23 mouse cellular contexts compared by ENCODE assay signal in genomic region chr1:160035561-160035960, GRCm38 (mm10). TPM values are rescaled to one million over a fixed set of nuclear protein-coding genes. Genes with fewer than 3 reads are reported as not detected.
DNase-seq lines count a peak whose midpoint lies in the region; ATAC-seq and TF ChIP-seq lines count a peak whose summit lies in the region.
"Had no signal": no experiment of that assay in that cellular context is flagged by ENCODE, and none has a peak within 500 bp of the region (broad histone marks: within the 10 kb centered on the region; RNA-seq: fewer than 3 reads in every experiment).

No protein-coding gene starts in this region.

- H3K27ac ChIP-seq in liver, adult 2 months (replicated peaks; ENCODE audit: insufficient read depth, low read depth, low read length), result no peak overlapping the region
- H3K27ac ChIP-seq in liver, postnatal 0 days (ENCODE audit: low read depth), result no peak overlapping the region
- H3K27ac ChIP-seq in stomach, postnatal 0 days (replicated peaks), result no peak overlapping the region
- H3K27ac ChIP-seq in limb, embryonic 10.5 days, result no peak overlapping the region
- H3K27ac ChIP-seq: embryonic facial prominence, embryonic 10.5 days; forebrain, embryonic 13.5 days; hindbrain, embryonic 10.5 days; hindbrain, embryonic 14.5 days; intestine, embryonic 15.5 days had no signal

- H3K4me1 ChIP-seq in liver, adult 2 months (ENCODE audit: control insufficient read depth, insufficient read depth, low read length), result no peaks in the 10 kb centered on the region
- peaks cover 10% of the 10 kb centered on the region for H3K4me1 ChIP-seq in liver, postnatal 0 days (ENCODE audit: insufficient read depth)
- peaks cover 4% of the 10 kb centered on the region; the same call in 1 of the 2 replicates for H3K4me1 ChIP-seq in stomach, postnatal 0 days (replicated peaks; ENCODE audit: control insufficient read depth, insufficient read depth)
- H3K4me1 ChIP-seq in limb, embryonic 10.5 days, result no peaks in the 10 kb centered on the region
- H3K4me1 ChIP-seq: embryonic facial prominence, embryonic 10.5 days; forebrain, embryonic 13.5 days had no signal

- no peak overlapping the region for H3K4me2 ChIP-seq in liver, postnatal 0 days (ENCODE audit: low read depth, low read length)
- no peak overlapping the region for H3K4me2 ChIP-seq in stomach, postnatal 0 days (replicated peaks; ENCODE audit: low read depth)
- H3K4me2 ChIP-seq: forebrain, embryonic 13.5 days; heart, embryonic 12.5 days; hindbrain, embryonic 14.5 days; intestine, embryonic 15.5 days had no signal

- no peak for TF ChIP-seq CTCF in liver, adult 2 months (IDR thresholded peaks at IDR 0.05; ENCODE audit: low read depth, low read length)
- no peak for TF ChIP-seq CTCF in liver, postnatal 0 days (IDR thresholded peaks at IDR 0.05; ENCODE audit: low read depth)
- no peak for TF ChIP-seq CTCF in stomach, postnatal 0 days (IDR thresholded peaks at IDR 0.05; ENCODE audit: low read depth)

- no peaks in the 10 kb centered on the region for H3K27me3 ChIP-seq in liver, adult 2 months (ENCODE audit: control insufficient read depth, insufficient read depth, low read length)
- H3K27me3 ChIP-seq in liver, postnatal 0 days (ENCODE audit: insufficient read depth, low read length), result no peaks in the 10 kb centered on the region
- H3K27me3 ChIP-seq in stomach, postnatal 0 days (ENCODE audit: control insufficient read depth, insufficient read depth, low read length), result no peaks in the 10 kb centered on the region
- no peaks in the 10 kb centered on the region for H3K27me3 ChIP-seq in limb, embryonic 10.5 days (ENCODE audit: low read depth, poor library complexity, severe bottlenecking)
- H3K27me3 ChIP-seq: forebrain, embryonic 13.5 days; heart, embryonic 12.5 days; intestine, embryonic 15.5 days; Patski had no signal

- TF ChIP-seq POLR2A in liver, adult 2 months (IDR thresholded peaks at IDR 0.05; ENCODE audit: extremely low read depth, insufficient read depth, low read length), result no peak

- no peak overlapping the region for H3K9ac ChIP-seq in liver, adult 2 months (ENCODE audit: low read depth, low read length)
- H3K9ac ChIP-seq in liver, postnatal 0 days (replicated peaks), result no peak overlapping the region
- H3K9ac ChIP-seq in stomach, postnatal 0 days (ENCODE audit: low read length), result no peak overlapping the region
- H3K9ac ChIP-seq: forebrain, embryonic 13.5 days; heart, embryonic 12.5 days; hindbrain, embryonic 14.5 days; intestine, embryonic 15.5 days had no signal

- ATAC-seq in liver, postnatal 0 days, result no peak
- peak; percentile 46; the same call in 1 of the 2 replicates for ATAC-seq in stomach, postnatal 0 days (ENCODE audit: low FRiP score, low TSS enrichment)
- ATAC-seq: activated CD4-positive, CD25-positive, alpha-beta regulatory T cell, adult 4 months; CD4-positive, CD25-positive, alpha-beta regulatory T cell, adult 4 months; forebrain, embryonic 13.5 days; intestine, embryonic 15.5 days; Patski had no signal

- H3K9me3 ChIP-seq in liver, postnatal 0 days (ENCODE audit: low read length), result no peaks in the 10 kb centered on the region
- H3K9me3 ChIP-seq in stomach, postnatal 0 days (ENCODE audit: control insufficient read depth, low read length), result no peaks in the 10 kb centered on the region
- H3K9me3 ChIP-seq in limb, embryonic 10.5 days (replicated peaks), result no peaks in the 10 kb centered on the region
- H3K9me3 ChIP-seq: embryonic facial prominence, embryonic 10.5 days; forebrain, embryonic 13.5 days; G1E; heart, embryonic 12.5 days; hindbrain, embryonic 10.5 days; intestine, embryonic 15.5 days had no signal

- peak; percentile 32 for DNase-seq in gastrocnemius, adult 18-20 months (ENCODE audit: low spot score)
- DNase-seq in gastrocnemius, postnatal 36 days, result no peak
- DNase-seq in liver, adult 2 months (ENCODE audit: extremely low read depth, low read depth, low spot score), result peak; percentile 36
- no peak for DNase-seq in liver, postnatal 0 days
- DNase-seq in NIH3T3 (ENCODE audit: low read depth), result peak; percentile 25
- DNase-seq in stomach, postnatal 0 days (ENCODE audit: low spot score), result no peak
- DNase-seq in limb, embryonic 10.5 days (ENCODE audit: low spot score), result no peak
- DNase-seq: adrenal gland, adult 2 months; adrenal gland, postnatal 36 days; B cell, adult 2 months; cerebellum, adult 2 months; cerebellum, postnatal 10 days; gastrocnemius, postnatal 14 days had no signal

- WGBS in liver, adult 2 months, result 69% methylated on average over 3 of the region's 3 CpGs
- 60% methylated on average over 3 of the region's 3 CpGs for WGBS in liver, postnatal 0 days (ENCODE audit: insufficient replicate concordance)
- 25% methylated on average over 3 of the region's 3 CpGs for WGBS in stomach, postnatal 0 days
- 84% methylated on average over 3 of the region's 3 CpGs for WGBS in limb, embryonic 10.5 days

- intact Hi-C loops in gastrocnemius, postnatal 36 days (cut with DNase I), result no loop called here

- H3K4me3 ChIP-seq in liver, adult 2 months (ENCODE audit: insufficient read depth, low read depth, low read length), result no peak overlapping the region
- no peak overlapping the region for H3K4me3 ChIP-seq in liver, postnatal 0 days (ENCODE audit: low read depth, low read length)
- H3K4me3 ChIP-seq in stomach, postnatal 0 days (ENCODE audit: low read depth, low read length), result no peak overlapping the region
- H3K4me3 ChIP-seq in limb, embryonic 10.5 days, result no peak overlapping the region
- H3K4me3 ChIP-seq: embryonic facial prominence, embryonic 10.5 days; forebrain, embryonic 13.5 days; heart, embryonic 12.5 days; hindbrain, embryonic 10.5 days; intestine, embryonic 15.5 days had no signal

- no peaks in the 10 kb centered on the region for H3K79me2 ChIP-seq in liver, adult 2 months (ENCODE audit: control insufficient read depth, insufficient read depth, low read length)

- TF ChIP-seq EP300 in liver, postnatal 0 days (IDR thresholded peaks at IDR 0.05; ENCODE audit: low read depth), result no peak
- TF ChIP-seq EP300 in stomach, postnatal 0 days (optimal IDR thresholded peaks at IDR 0.05), result no peak

- H3K36me3 ChIP-seq in liver, adult 2 months (ENCODE audit: control insufficient read depth, insufficient read depth, low read length), result no peaks in the 10 kb centered on the region
- no peaks in the 10 kb centered on the region for H3K36me3 ChIP-seq in liver, postnatal 0 days (replicated peaks; ENCODE audit: insufficient read depth, low read length)
- no peaks in the 10 kb centered on the region for H3K36me3 ChIP-seq in stomach, postnatal 0 days (ENCODE audit: control insufficient read depth, insufficient read depth, low read length)
- H3K36me3 ChIP-seq in limb, embryonic 10.5 days, result no peaks in the 10 kb centered on the region
- H3K36me3 ChIP-seq: embryonic facial prominence, embryonic 10.5 days; G1E; heart, embryonic 12.5 days; hindbrain, embryonic 10.5 days; intestine, embryonic 15.5 days had no signal

RNA-seq across cellular contexts. Expression of gene 4930523C07Rik, which starts 8.6 kb away (rescaled TPM):
- total RNA-seq in gastrocnemius, adult 18-20 months (2021), result 1 to 10 TPM; 5.4 to 5.7 TPM
- total RNA-seq in gastrocnemius, postnatal 36 days (2021), result 1 to 10 TPM; 5.1 to 5.7 TPM
- total RNA-seq in liver, adult 2 months (2014; rRNA removed), result 10.4 and 13.0 TPM in 2 replicates
- 5.3 and 5.5 TPM in 2 replicates for polyA plus RNA-seq in liver, adult 2 months (2012; rRNA removed)
- 16.5 and 23.0 TPM in 2 replicates for polyA plus RNA-seq in liver, postnatal 0 days (2015; fragmentation: Nextera tagmentation; extraction: Ambion mirVana)
- 37.7 and 40.8 TPM in 2 replicates for polyA plus RNA-seq in stomach, postnatal 0 days (2015; fragmentation: Nextera tagmentation; extraction: Ambion mirVana)
- polyA plus RNA-seq in limb, embryonic 10.5 days (2016; fragmentation: Nextera tagmentation; extraction: Ambion mirVana), result 1.2 and 2.8 TPM in 2 replicates
- polyA plus RNA-seq: G1E had no signal

Comparison
In these comparisons a context has a peak if more than half of its experiments do, and no peak if none do; other contexts are left out.
1. DNase-seq: peak in gastrocnemius, adult 18-20 months (single experiment), liver, adult 2 months (single experiment) and NIH3T3 (single experiment); none in gastrocnemius, postnatal 36 days (0 of 2), liver, postnatal 0 days (single experiment), stomach, postnatal 0 days (single experiment) and limb, embryonic 10.5 days (single experiment).